Mouse (Mus musculus) embryo, embryonic 9.5 days (tissue): ENCODE measurements around the gene Fbxw11.

ENCODE experiments used
- DNase-seq: peaks from one replicate; pipeline ENCODE4 v3.0.0-alpha.2; 2017; ENCODE audit errors: extremely low spot score

Gene Fbxw11

DNA sequence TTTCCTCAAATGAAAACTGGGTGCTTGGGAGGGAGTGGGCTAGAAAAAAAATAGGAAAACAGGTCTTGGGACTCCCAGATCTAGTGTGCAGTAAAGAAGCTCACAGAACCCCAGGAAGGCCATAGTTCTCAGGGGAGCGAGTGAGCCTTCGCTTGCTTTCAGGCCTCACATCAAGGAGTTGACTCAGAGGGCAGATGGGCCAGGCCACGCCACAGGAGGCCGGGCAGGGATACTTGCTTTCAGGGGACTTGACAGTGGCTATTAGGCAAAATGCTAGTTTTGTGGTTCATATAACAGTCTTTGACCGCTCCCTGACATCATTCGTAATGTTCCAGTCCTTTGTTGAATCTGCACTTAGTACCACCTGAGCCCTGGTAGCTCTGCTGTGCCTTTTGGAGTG, 18.6 kb upstream of the Fbxw11 start:
- DNase-seq = no peak

- peak; percentile 26 for DNase-seq
Observed at GRCm38 (mm10) chr11:32625677-32626076, 16.8 kb upstream of the Fbxw11 start.

DNA sequence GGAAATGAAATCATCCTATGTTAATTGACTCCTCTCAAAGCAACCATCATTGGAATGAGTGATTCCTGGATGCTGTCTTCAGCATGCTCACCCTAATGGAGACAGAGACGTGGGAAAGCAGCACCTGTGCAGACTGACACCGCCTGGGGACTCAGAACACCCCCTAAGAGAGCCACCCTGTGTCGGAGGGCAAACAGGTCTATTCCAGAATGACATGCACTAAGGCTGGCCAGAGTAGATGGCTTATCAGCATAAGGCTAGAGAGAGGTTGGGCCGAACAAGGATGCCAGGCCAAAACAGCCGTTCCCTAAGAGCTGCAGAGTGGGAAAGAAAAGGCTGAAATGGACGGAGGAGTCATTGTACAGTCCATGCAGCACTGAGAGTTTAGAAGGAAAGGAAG, 16.4 kb upstream of the Fbxw11 start:
- DNase-seq = no peak

DNA sequence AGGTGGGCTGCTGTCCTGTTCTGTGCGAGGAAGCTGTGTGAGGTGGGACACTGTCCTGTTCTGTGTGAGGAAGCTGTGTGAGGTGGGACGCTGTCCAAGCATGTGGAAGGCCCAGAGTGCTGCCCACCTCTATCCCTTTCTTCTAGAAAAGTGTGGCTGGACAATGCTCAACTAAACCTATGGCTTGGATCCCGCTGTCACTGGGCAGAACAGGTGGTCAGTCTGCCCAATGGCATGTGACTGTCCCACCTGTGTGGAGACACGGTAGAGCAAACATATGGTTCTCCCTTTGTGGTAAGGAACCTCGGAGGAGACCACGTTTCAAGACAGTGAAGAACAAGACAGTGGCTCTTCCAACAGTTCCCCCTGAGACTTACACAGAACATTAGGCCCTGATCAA, 14.6 kb upstream of the Fbxw11 start:
- no peak for DNase-seq

GRCm38 (mm10) chr11:32629713-32630211, 12.8 kb upstream of the Fbxw11 start:
- no peak for DNase-seq

GRCm38 (mm10) chr11:32632671-32633070, 9.9 kb upstream of the Fbxw11 start:
- DNase-seq = no peak

- DNase-seq = no peak
Observed at GRCm38 (mm10) chr11:32633542-32633941, 9.0 kb upstream of the Fbxw11 start.

DNA sequence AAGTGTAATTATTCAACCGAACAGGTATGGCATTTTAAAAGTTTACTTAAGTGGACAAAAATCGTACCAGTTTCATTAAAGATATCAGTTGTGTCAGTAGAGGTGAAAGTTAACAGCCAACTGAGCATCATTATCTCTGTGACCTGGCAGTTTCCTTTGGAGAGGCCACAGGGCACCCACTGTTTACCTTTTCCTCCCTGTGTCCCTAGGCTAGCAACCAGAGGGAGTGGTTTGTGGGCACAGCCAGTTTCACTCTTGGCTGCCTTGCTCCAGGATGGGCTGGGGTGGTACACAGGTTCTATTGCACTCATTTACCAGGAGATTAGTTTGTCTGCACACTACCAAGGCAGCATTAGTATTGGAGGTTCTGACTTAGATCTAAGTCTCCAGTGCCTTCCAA, 8.4 kb upstream of the Fbxw11 start:
- DNase-seq = no peak

DNA sequence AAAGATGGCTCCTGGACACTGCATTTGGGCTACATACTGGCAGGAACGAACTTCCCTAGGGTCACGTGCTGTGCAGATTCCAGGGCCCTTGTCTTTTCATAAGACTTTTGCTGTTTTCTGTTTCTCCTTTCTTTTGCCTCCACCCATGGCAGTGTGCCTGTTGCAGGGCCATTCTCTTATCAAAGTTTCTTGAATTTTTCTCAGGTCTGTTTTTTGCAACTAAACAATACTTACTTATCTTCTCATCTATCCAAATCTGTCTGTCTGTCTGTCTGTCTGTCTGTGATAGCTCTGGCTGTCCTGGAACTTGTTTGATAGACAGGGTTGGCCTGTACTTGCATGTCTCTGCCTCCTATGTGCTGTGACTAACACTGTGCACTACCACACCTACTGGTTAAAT, 7.7 kb upstream of the Fbxw11 start:
- DNase-seq = no peak

- no peak for DNase-seq
Observed at GRCm38 (mm10) chr11:32636275-32636674, 6.2 kb upstream of the Fbxw11 start.

DNA sequence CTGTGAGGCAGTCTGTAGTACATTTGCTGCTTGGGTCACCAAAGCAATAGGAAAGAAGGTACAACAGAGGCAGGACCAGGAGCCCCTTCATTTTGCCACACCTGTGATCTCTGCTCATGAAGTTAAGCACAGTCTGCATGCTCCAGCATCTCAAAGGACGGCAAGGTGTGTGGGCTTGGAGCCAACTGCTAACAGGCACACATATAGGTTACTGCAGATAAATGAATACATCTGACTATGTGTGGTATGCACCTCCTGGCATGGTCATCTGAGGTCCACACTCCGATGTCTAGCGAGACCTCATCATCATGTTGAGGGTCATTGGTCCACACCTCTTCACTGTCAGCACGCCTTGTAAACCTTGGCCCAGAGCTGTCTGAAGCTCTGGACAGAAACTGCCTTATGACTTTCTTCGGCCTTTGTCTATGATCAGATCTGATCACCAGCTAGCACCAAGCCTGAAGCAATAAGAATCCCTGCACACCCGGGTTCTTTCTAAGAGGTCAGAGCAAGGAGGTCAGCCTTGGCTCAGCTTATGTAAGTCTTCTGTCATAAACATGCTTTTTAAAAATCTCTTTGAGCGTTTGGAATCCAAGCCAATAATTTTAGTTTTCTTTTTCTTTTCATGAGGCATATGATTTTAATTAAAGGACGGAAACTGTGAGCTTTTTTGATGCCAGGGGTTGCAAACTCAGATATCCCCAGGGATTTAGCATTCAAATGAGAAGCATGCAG, 3.8 kb upstream of the Fbxw11 start:
- no peak for DNase-seq

GRCm38 (mm10) chr11:32640617-32641016, 1.9 kb upstream of the Fbxw11 start:
- DNase-seq = no peak

DNA sequence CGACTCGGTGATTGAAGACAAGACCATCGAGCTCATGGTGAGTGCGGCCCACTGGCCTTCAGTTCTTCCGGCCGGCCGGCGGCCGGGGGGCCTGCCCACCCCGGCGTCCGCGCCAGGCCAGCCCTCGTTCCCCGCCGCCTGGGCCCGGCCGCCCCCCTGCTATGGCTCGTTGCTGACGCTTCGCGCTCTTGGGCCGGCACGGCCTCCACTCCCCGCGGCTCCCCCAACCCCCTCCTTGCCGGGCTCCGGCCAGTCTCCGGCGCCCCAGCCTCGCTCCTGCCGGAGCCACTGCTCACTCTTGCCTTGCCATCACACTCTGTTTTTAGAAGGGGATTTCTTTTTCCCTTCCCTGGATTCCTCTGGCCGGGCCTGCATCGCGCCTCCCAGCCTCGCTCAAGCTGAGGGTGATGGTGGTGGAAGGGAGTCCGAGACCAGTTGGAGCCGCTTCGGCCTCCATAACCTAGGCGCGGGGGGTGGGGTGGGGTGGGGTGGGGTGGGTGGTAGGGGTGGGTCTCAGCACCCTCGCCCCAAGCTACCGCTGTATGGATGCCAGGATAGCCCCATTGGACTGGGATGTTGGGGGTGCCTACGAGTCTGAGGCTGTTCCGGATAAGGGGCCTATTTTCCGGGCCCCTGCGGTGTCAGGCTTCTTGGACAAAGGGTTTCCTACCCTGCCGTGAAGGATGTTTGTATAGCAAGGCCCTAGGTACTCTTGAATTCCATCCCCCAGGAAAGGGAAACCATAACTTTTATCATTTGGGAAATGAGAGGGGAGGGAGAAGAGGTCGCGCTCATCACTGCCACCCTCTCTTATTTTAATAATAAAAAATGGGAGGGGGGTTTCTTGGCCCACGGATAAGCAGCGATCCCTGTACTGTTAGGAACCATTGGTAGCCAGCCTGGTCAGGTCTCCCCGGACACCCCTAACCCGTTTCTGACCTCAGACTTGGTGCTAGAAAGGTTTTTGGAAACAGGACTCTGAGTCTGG, 669 bp downstream of the Fbxw11 start:
- DNase-seq = peak; percentile 40

GRCm38 (mm10) chr11:32644010-32644409, 1.5 kb downstream of the Fbxw11 start:
- DNase-seq = no peak

DNA sequence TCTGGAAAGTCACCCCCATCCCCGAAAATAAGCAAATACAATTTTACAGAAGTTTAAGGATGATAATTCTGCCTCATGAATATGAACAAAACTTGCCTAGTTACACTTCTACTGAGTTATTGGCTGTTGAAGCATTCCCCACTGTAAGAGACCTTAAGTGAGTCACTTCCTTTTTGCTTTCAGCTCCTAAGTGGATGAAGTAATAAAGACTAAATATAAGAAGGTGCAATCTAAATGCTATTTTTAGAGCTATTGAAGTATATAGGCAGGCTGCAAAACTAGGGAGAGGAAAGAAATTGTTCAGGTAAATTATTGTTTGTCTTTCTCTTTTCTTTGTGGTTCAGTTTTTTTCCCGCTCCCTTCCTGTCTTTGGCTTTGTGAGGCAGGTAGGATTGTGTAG, 4.7 kb downstream of the Fbxw11 start:
- DNase-seq = no peak

DNA sequence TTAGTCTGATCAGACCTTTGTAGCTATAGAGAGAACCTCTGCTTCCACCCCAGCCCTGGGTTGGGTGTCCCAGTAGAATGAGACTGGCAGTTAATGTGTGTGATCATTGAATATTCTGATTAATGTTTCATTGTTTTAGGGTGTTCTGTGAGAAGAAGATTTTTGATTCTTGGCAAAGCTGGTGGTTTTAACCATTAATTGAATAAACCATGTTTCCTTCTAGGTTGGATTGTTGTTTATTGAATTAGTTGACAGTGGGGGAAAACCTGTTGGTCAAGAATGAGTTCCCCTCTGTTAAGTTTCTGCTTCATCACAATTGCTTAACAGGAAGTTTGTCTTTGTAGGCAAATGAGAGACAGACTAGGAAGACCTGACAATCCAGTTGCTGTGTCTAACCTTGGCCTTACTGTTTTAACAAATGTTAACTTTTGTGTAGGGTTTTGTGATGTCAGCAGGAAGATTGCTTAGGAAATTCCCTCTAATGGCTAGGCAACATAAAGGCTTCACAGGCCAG, 7.8 kb downstream of the Fbxw11 start:
- DNase-seq = no peak

DNA sequence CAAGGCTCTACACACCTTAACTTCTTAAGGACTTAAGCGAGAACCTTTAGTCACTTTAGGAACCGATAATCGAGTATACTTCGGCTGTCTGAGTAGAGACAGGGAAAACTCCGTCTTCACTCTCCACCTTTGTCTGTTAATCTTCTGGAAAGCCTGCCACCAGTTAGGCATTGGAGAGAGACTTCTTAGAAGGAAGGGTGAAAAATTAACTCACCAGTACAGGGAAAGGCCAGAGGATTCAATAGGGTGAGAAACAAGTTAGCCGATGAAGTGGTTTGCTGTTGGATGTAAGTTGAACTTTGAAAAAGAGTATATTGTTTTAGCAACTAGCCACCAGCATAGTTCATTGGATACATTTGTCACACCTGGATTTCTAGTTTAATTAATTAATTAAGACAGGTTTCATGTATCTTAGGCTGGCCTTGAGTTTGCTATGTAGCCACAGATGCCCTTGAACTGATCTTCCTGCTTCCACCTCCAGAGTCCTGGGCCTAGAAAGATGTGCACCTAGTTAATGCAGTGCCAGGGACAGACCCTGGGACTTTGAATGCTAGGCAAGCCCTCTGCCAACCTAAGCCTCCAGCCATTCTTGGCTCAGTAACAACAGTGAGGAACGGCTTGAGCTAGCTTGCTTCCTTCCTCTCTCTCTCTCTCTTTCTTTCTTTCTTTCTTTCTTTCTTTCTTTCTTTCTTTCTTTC, 8.5 kb downstream of the Fbxw11 start:
- DNase-seq = no peak

DNA sequence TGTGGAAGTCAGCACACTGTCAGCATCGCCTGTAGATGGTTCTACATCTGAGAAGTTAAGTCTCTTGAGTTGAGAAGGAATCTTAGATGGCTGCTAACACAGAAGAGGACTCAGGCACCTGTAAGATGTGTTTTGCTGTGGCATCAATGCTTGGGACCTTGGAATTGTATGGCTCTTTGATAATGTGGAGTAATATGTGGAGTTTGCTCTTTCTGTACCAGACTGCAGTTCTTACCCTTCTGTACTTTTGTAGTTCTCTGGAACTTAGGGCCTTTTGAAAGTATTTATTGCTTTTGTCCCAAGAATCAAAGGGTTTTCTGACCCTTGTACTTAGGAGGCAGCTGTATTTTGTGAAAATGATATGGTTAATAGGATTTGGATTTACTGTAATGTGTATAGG, 9.2 kb downstream of the Fbxw11 start:
- no peak for DNase-seq

- no peak for DNase-seq
Observed at GRCm38 (mm10) chr11:32662082-32662656, 19.6 kb downstream of the Fbxw11 start.

- DNase-seq = no peak
Observed at GRCm38 (mm10) chr11:32665639-32666038, 23.1 kb downstream of the Fbxw11 start.

GRCm38 (mm10) chr11:32666983-32667382, 24.5 kb downstream of the Fbxw11 start:
- DNase-seq = no peak

DNA sequence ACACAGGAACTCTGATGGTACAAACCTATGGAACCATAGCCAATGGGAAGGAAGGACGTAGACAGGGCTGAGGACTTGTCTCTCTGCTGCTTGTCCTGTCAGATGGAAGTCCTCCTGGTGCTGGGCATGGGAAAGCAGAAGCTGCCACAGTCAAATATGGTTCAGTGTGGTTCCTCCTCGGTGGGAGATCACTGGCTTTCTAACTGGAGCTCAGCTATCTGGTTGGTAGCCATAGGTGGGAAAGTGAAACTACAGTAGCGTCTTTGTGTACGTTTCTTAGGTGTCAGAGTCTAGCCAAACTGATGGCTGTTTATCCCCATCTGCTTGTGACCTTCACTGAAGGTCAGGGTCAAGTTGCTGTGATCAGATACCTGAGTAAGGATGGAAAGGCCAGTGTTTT, 29.0 kb downstream of the Fbxw11 start:
- no peak for DNase-seq
